Mouse (Mus musculus) neural tube, embryonic 13.5 days (tissue): ENCODE data around the gene 2510002D24Rik. TPM values are rescaled to one million over a fixed set of nuclear protein-coding genes. Genes with fewer than 3 reads are reported as not detected.
A peak's percentile ranks its signal among the peaks of the same experiment; 100 is the strongest.

ENCODE experiments used
- ATAC-seq: fragments of 200-750 bp; cut with Nextera tagmentation; 2 replicates; pipeline ENCODE4 v1.8.0; 2017; ENCODE audit warnings: low read depth, mild to moderate bottlenecking, moderate TSS enrichment, moderate library complexity
- H3K27ac ChIP-seq: fragments of 300-500 bp; sonication (generic); replicated peaks from 2 replicates; pipeline ENCODE4 v1.5.1; 2015; ENCODE audit warnings: moderate library complexity, mild to moderate bottlenecking, inconsistent platforms
- H3K27me3 ChIP-seq: fragments of 300-500 bp; sonication (generic); 2 replicates; pipeline ENCODE4 v1.6.1; 2015; ENCODE audit warnings: mild to moderate bottlenecking, inconsistent platforms
- H3K36me3 ChIP-seq: fragments of 300-500 bp; sonication (generic); 2 replicates; pipeline ENCODE4 v1.6.1; 2015; ENCODE audit warnings: mild to moderate bottlenecking, inconsistent platforms
- H3K4me1 ChIP-seq: fragments of 300-500 bp; sonication (generic); replicated peaks from 2 replicates; pipeline ENCODE4 v1.6.1; 2015; ENCODE audit warnings: inconsistent platforms
- H3K4me2 ChIP-seq: fragments of 300-500 bp; sonication (generic); 2 replicates; pipeline ENCODE4 v1.6.1; 2015; ENCODE audit warnings: inconsistent platforms, mild to moderate bottlenecking, moderate library complexity
- H3K4me3 ChIP-seq: fragments of 300-500 bp; sonication (generic); 2 replicates; pipeline ENCODE4 v1.5.1; 2015; ENCODE audit warnings: mild to moderate bottlenecking, inconsistent platforms
- H3K9ac ChIP-seq: fragments of 300-500 bp; sonication (generic); 2 replicates; pipeline ENCODE4 v1.6.1; 2015; ENCODE audit warnings: moderate library complexity, mild to moderate bottlenecking, inconsistent platforms
- H3K9me3 ChIP-seq: fragments of 300-500 bp; sonication (generic); 2 replicates; pipeline ENCODE4 v1.6.1; 2016; ENCODE audit warnings: inconsistent platforms
- WGBS: fragments of 180-500 bp; shearing (Covaris S2); methylation state at CpG from one replicate; pipeline ENCODE4 v1.1.7; 2015; 5-methylcytosine and 5-hydroxymethylcytosine counted together
- polyA plus RNA-seq: library from polyadenylated mRNA; unstranded; fragments of >200 nt; fragmentation: Nextera tagmentation; extraction: Ambion mirVana; gene quantifications from 2 replicates; pipeline ENCODE4 v1.2.1, GENCODE M21; 2015

2510002D24Rik gene
- polyA plus RNA-seq, 1 experiment from 2014 or later, result 37.9 TPM

DNA sequence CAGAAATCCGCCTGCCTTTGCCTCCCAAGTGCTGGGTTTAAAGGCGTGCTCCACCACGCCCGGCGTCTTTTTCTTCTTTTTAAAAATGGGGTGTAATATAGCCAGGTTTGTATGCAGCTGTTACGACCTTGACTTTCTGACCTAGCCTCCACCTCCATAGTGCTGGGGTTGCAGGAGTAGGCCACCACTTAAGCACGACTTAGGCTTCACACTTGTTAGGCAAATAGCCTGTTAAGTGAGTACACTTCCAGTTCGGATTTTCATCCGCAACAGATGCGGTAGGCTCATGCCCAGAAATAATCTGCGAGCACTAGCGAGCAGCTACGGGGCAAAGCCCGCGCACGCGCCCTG lies 39.7 kb downstream of the 2510002D24Rik start:
- Histone ChIP-seq H3K36me3 (peaks cover 43% of the 10 kb centered on the region), H3K27me3 (no peaks in the 10 kb centered on the region), H3K4me1 (peaks cover 42% of the 10 kb centered on the region), H3K4me3 (peak overlapping the region; percentile 94), H3K4me2 (peak overlapping the region; percentile 87), H3K9me3 (no peaks in the 10 kb centered on the region), H3K9ac (peak overlapping the region; percentile 92), H3K27ac (peak overlapping the region; percentile 93)
- 2% methylated on average over 17 of the region's 17 CpGs for WGBS
- no peak; the same call in 1 of the 2 replicates for ATAC-seq

DNA sequence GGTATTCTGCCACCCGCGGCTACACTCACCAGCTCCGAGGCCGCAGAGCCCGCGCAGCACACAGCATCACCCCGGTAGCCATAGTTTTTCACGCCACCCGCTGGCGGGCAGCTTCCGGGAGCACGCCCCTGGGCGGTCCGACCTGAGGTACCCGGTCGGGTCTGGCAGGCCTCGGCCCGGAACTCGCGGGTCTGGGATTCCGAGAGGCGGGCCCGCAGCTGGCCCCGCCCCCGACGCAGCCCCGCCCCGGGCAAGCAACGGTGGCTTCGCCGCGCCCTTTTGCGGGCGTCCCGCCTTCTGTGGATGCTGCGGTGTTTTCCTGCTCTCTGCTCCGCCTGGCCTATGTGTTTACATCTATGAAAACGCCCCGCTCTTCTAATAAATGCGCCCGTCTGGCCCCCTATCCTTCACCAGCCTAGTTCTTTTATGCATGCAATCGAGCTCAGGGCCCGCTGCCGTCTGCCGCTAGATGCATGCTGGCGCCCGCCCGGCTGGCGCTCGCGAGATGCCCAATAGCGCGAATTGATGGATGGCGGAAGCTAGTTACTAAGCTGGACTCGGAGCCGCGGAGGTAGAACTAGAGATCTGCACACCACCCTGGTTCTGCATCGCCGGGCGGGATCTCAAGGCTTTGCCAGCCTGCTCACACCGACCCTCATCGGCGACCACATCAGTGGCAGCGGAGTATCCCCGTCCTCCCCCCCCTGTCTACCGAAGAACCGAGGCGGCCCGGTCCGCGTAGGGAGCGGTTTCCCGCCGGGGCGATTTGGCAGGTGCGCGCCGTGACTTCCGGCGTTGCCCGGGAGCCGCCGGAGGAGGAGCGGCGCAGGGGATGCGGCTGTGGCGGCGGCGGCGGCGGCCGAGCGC lies 40.3 kb downstream of the 2510002D24Rik start, which contains the start of the genes Mrpl40 and Hira:
TSS of gene Mrpl40 (minus strand) at position 421 of the 867 bp plus-strand sequence.
TSS of gene Hira (plus strand) at position 596 of the 867 bp plus-strand sequence.
- H3K4me2 ChIP-seq, result peak within 1 kb of the TSS; percentile 87

DNA sequence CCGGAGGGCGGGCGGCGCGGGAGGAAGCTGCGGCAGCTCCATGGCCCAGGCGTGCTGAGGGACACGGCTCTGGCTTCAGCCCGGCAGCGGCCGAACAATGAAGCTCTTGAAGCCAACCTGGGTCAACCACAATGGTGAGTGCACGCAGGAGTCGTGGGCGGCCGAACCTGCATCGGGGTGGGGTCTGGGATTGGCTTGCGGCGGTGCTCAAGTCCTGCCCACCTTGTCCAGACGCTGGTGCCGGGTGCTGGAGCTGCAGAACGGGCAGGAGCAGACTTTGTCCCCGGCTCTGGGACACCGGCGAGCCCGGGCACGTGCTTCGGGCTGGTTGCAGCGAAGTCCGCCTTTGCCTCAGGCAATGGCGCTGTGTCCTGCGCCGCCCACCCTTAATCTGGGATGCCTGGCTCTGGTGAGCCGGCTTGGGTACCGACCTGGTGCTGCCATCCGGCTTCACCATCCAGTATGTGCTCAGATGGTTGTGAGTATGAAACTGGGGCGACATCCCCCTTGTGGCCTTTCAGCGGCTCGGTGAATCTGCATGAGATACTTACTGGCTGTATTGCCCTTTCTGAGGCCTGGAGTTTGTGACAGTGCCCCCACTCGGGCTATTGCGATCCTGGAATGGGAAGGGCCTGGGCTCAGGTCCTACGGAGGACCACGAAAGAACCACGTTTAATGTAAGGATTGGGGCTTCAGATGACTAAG lies 41.2 kb downstream of the 2510002D24Rik start:
- peak overlapping the region; percentile 93 for H3K27ac ChIP-seq
- peaks cover 39% of the 10 kb centered on the region for H3K36me3 ChIP-seq
- peaks cover 44% of the 10 kb centered on the region for H3K4me1 ChIP-seq
- no peaks in the 10 kb centered on the region for H3K9me3 ChIP-seq
- H3K4me2 ChIP-seq, result peak overlapping the region; percentile 87
- WGBS, result under 1% methylated on average over 43 of the region's 43 CpGs
- peak overlapping the region; percentile 94 for H3K4me3 ChIP-seq
- no peaks in the 10 kb centered on the region for H3K27me3 ChIP-seq
- ATAC-seq, result peak; percentile 41
- peak overlapping the region; percentile 92 for H3K9ac ChIP-seq

More for the DNA sequence above, 40.3 kb downstream of the 2510002D24Rik start, which contains the start of the genes Mrpl40 and Hira:
- ATAC-seq, result peak; percentile 94
- peak within 1 kb of the TSS; percentile 93 for H3K27ac ChIP-seq
- peak within 1 kb of the TSS; percentile 92 for H3K9ac ChIP-seq
- H3K27me3 ChIP-seq, result no peaks in the 10 kb centered on the region
- H3K4me3 ChIP-seq, result peak within 1 kb of the TSS; percentile 94
- H3K4me1 ChIP-seq, result peaks cover 44% of the 10 kb centered on the region
- no peaks in the 10 kb centered on the region for H3K9me3 ChIP-seq
- WGBS, result under 1% methylated on average over 86 of the region's 93 CpGs
- peaks cover 39% of the 10 kb centered on the region for H3K36me3 ChIP-seq

DNA sequence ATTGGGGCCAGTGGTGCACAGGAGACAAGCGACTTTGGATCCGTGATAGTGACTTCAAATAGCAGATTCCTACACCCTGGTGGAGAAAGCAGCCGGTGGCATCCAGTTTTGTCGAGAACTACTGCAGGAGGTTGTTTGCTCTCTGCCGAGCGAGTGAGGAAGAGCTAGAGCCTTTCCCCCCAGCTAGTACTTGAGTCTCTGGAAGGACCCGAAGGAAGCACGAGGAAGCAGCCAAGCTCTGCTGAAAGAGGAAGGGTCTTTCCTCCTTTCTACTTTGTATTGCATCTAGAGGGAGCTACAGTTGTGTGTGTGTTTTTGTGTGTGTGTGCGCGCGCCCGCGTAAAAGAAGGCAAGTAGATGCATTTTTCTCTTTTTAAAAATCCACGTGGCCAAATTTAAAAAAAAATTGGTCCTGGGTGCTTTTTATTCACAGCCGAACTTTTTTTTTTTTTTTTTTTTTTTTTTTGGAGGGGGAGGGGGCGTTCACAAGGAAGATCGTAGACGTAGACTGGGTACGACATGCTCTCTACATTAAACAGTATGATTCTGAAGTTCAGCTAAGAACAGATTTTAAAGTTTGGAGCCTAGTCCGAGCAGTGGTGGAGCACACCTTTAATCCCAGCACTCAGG lies 41.8 kb downstream of the 2510002D24Rik start:
- Histone ChIP-seq H3K27ac (peak overlapping the region; percentile 93), H3K4me2 (peak overlapping the region; percentile 87), H3K4me3 (peak overlapping the region; percentile 94), H3K27me3 (no peaks in the 10 kb centered on the region), H3K9me3 (no peaks in the 10 kb centered on the region), H3K9ac (peak overlapping the region; percentile 92), H3K36me3 (peaks cover 35% of the 10 kb centered on the region), H3K4me1 (peaks cover 44% of the 10 kb centered on the region)
- no peak; the same call in 1 of the 2 replicates for ATAC-seq
- 32% methylated on average over 20 of the region's 20 CpGs for WGBS

DNA sequence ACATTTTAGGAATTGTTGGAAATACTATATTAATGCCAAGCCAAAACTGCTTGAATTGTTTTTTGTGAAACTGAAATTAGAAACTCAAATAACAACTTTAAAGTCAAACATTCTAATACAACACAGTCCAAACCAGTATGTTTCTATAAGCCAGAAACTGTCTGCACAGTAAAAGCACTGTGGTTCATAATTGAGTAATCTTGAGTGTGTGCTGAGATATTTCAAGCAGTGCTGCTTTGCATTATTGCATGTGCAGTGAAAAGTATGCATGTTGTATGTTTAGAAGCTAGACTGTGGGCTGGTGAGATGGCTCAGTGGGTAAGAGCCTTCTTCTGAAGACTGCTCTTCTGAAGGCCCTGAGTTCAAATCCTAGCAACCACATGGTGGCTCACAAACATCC lies 47.7 kb downstream of the 2510002D24Rik start:
- no peak for ATAC-seq
- Histone ChIP-seq H3K4me1 (peaks cover 22% of the 10 kb centered on the region), H3K9ac (no peak overlapping the region), H3K27me3 (no peaks in the 10 kb centered on the region), H3K4me3 (no peak overlapping the region), H3K27ac (no peak overlapping the region), H3K4me2 (no peak overlapping the region), H3K36me3 (peaks cover 23% of the 10 kb centered on the region), H3K9me3 (no peaks in the 10 kb centered on the region)

Other genes starting within 250 kb of the 2510002D24Rik start
- gene Tbx1, start 245.9 kb upstream of the 2510002D24Rik start, polyA plus RNA-seq, result 1.5 and 2.2 TPM in 2 replicates
- gene Gp1bb, start 214.2 kb upstream of the 2510002D24Rik start, polyA plus RNA-seq, result 9.5 and 13.6 TPM in 2 replicates
- gene Gm49601, start 210.2 kb upstream of the 2510002D24Rik start, polyA plus RNA-seq, result 14.1 and 19.2 TPM in 2 replicates
- 163 and 189 TPM in 2 replicates for gene Sept5, start 206.6 kb upstream of the 2510002D24Rik start, polyA plus RNA-seq
- 91.1 and 97.1 TPM in 2 replicates for gene Cldn5, start 59.7 kb upstream of the 2510002D24Rik start, polyA plus RNA-seq
- gene Ufd1, start 24.8 kb upstream of the 2510002D24Rik start, polyA plus RNA-seq, result 110 and 114 TPM in 2 replicates
- 9.6 and 11.0 TPM in 2 replicates for gene Cdc45, start 24.6 kb upstream of the 2510002D24Rik start, polyA plus RNA-seq
- not detected in 2 replicates for gene Gm28539, start within 50 bp of the 2510002D24Rik start, polyA plus RNA-seq
- 79.5 and 80.2 TPM in 2 replicates for gene Mrpl40, start 40.3 kb downstream of the 2510002D24Rik start, polyA plus RNA-seq
- gene Hira, start 40.5 kb downstream of the 2510002D24Rik start, polyA plus RNA-seq, result 15.5 and 17.9 TPM in 2 replicates